Mouse (Mus musculus): ENCODE data around the gene Gm14434. TPM values are rescaled to one million over a fixed set of nuclear protein-coding genes. Genes with fewer than 3 reads are reported as not detected.
"Not testable (repeated sequence)": the region's sequence is repeated elsewhere in the genome, so short reads cannot be mapped to it uniquely, and the experiment has no call there.

The Gm14434 gene
- not detected for total RNA-seq (2021)

DNA sequence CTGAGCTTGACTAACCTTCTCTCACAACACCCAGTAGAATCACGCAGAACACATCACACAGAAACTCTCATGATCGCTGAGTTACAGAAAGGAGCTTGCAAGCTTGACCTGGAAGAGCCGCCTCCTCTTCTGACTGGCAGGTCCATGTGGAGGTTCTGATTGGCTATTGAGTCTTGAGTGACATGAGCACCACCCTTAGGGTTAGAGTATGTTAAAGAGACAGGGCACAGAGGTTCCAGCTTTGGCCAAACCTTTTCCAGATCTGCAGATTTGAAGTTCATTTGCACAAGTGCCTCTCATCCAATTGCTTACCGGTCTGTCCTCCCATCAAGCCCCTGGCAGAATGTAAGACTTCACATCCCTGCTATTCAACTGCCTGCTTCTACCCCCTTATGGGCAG lies at the start of gene Gm14434:
TSS of gene Gm14434 (minus strand) at position 101 of the 400 bp plus-strand sequence.
- DNase-seq (ENCODE audit: extremely low spot score in 1 of 2, low spot score in 1 of 2), result not testable (repeated sequence)

DNA sequence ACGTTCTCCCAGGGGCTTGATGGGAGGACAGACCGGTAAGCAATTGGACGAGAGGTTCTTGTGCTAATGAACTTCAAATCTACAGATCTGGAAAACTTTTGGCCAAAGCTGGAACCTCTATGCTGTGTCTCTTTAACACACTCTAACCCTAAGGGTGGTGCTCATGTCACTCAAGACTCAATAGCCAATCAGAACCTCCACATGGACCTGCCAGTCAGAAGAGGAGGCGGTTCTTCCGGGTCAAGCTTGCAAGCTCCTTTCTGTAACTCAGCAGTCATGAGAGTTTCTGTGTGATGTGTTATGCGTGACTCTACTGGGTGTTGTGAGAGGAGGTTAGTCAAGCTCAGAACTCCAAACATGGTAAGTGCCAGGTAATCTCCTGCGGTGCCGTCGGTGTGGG lies 34.2 kb upstream of the Gm14434 start, which contains the start of gene Zfp967:
TSS of gene Zfp967 (plus strand) at position 301 of the 400 bp plus-strand sequence.
- not testable (repeated sequence) for DNase-seq (ENCODE audit: extremely low spot score in 1 of 2, low spot score in 1 of 2)

DNA sequence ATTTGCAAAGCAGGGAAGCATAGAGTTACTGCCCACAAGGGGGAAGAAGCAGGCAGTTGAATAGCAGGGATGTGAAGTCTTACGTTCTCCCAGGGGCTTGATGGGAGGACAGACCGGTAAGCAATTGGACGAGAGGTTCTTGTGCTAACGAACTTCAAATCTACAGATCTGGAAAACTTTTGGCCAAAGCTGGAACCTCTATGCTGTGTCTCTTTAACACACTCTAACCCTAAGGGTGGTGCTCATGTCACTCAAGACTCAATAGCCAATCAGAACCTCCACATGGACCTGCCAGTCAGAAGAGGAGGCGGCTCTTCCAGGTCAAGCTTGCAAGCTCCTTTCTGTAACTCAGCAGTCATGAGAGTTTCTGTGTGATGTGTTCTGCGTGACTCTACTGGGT lies 63.3 kb downstream of the Gm14434 start, which contains the start of gene Gm14435:
TSS of gene Gm14435 (plus strand) at position 301 of the 400 bp plus-strand sequence.
- DNase-seq (ENCODE audit: extremely low spot score in 1 of 2, low spot score in 1 of 2), result not testable (repeated sequence)

Other genes starting within 250 kb of the Gm14434 start
- not detected for gene Gm11009, start 167.3 kb downstream of the Gm14434 start, total RNA-seq (2021)
- gene Gm14435, start 63.2 kb downstream of the Gm14434 start, total RNA-seq (2021), result 10 to 100 TPM; 12.4 to 18.1 TPM
- gene Zfp967, start 34.3 kb upstream of the Gm14434 start, total RNA-seq (2021), result not detected
- 10 to 100 TPM; 13.2 to 18.0 TPM for gene Gm14308, start 149.6 kb upstream of the Gm14434 start, total RNA-seq (2021)
- 10 to 100 TPM; 11.9 to 12.6 TPM for gene Zfp973, start 183.7 kb upstream of the Gm14434 start, total RNA-seq (2021)
- gene Gm14305, start 221.5 kb upstream of the Gm14434 start, total RNA-seq (2021), result 10 to 100 TPM; 33.8 to 37.0 TPM

Measured in layer of hippocampus, postnatal 25 days (tissue).